Mouse (Mus musculus): ENCODE measurements around the gene Spag5.

The Spag5 gene

DNA sequence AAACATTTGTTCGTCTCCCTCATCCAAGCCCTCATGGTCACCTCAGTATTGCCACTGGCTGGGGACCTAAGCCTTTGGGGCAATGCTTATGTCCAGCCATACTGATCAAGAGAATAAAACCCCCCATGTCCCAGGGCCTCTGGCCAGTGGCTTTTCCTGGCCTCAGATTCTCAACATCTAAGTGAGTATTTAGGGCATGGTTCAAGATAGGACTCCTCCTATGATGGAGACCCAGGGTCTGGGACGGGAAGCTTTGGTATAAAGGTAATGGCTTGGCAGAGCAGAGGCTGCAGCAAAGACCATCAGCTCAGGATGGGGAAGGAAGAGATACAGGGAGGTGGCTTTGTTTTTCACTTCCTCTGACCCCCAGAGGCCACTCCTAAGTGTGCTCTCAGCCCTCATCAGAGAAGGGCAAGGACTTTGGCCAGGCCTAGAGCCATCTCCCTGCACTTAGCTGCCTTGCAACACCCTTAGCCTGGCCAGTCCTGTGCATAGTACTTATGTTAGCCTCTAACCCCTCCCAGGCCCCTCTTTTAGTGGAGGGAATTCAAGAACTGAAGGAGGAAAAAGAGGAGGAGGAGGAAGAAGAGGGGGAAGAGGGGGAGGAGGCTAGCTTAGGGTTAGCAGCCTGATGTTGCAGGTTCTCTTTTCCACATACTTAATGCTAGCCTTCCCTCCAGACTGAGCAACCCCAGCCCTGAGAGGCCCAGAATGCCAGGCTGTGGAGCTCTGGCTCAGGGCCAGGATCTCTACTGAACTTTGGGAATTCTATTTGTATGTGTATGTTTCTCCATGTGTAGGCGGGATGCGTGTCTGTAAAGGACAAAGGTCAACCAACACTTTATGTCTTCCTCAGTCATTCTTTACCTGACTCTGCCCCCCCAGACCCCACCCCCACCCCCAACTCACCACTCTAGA lies 48.4 kb downstream of the Spag5 start:
- DNase-seq (ENCODE audit: low spot score) = no peak

DNA sequence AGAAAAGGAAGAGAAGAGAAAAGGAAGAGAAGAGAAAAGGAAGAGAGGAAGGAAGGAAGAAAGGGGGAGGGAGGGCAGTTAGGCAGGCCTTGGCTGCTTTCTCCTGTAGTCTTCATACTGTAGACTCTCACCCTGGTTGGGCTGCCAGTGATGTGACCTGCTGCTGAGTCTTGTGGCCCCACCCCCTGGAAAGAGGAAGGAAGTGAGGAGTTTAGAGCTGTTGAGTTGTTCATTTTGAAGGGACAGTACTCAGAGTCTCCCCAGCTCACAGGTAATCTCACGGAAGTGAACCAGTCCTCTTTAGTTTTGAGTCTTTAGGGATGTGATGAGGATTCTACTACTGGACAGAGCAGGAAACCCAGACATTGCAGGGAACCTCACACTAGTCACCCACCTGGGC lies 51.8 kb downstream of the Spag5 start:
- DNase-seq (ENCODE audit: low spot score) = no peak

DNA sequence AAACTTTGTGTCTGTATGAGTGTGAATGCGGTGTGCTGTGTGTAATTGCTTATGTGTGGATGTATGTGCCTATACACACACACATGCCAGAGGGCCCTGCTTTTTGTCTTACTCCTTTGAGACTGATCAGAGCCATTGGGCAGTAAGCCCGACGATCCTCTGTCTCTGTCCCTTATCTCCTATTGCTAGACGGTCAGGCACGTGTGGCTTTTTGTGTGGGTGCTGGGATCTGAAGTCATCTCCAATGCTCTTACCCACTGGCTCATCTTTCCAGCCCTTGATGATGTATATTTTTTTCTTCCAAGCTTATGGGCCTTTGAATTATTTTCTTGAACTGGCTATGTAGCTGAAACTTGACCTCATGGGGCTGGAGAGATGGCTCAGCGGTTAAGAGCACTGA lies 53.6 kb downstream of the Spag5 start:
- no peak for DNase-seq (ENCODE audit: low spot score)

DNA sequence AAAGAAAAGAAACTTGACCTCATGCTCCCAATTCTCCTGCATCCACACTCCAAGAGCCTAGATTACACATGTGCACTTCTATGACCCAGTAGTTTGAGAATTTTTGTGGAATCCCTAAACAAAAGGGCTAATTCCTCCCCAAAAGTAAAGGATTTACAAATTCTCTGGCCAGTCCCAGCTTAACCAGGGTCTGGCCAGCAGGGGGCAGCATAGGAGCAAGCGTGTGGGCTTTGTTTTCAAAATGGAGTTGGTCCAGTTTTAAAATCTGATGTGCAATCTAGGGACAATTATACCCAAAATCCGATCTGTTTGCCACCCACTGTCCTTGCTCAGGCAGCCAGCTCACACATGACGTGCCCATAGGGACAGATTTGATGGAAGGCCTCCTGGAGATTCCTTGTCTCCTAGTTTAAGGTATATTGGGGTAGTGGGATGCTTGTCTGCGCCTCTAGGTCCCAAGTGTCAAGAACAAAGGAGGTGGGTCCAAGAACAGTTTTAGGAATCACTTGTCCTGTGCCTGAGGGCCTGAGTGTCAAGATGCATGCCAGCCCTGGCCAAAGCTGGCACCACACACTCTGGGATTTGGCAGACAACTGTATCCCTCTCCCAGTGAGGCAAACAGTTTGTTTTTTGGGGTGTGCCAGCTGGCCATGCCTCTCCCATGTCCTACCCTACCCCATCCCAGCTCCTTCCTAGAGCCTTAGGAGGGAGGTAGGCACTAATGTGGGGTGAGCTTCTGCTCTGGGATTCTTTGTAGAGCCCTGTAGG lies 54.3 kb downstream of the Spag5 start:
- no peak for DNase-seq (ENCODE audit: low spot score)

DNA sequence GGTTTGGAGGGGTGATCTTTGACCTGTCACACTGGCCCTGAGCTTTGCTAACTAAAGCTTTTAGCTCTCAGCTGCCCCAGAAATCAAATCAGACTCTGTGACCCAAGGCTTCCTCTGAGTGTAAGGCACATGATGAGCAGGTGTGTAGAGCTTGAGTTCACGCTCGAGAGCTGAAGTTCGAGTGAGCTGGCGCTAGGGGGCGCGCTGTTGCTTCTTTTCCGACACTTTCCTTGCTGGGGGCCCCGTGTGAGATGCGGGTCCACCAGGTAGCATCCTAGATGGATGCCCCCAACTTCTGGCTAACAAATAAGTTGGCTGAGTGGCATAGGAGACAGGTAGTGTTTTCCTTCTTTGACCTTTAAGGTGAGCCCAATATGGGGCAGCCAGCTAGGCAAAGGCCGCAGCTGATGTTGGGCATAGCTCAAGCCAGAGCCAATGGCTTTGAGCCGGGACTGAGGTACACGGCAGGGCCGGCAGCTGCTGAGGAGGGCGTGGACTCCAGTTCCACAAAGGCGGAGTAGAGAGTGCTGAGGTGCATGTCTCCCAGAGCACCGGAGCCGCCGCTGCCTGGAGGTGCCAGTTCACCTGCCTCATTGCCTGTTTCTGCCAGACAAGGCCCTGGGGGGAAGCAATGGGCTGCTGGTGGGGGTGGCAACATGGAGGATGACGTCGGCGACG lies 57.1 kb downstream of the Spag5 start:
- DNase-seq (ENCODE audit: low spot score) = no peak

DNA sequence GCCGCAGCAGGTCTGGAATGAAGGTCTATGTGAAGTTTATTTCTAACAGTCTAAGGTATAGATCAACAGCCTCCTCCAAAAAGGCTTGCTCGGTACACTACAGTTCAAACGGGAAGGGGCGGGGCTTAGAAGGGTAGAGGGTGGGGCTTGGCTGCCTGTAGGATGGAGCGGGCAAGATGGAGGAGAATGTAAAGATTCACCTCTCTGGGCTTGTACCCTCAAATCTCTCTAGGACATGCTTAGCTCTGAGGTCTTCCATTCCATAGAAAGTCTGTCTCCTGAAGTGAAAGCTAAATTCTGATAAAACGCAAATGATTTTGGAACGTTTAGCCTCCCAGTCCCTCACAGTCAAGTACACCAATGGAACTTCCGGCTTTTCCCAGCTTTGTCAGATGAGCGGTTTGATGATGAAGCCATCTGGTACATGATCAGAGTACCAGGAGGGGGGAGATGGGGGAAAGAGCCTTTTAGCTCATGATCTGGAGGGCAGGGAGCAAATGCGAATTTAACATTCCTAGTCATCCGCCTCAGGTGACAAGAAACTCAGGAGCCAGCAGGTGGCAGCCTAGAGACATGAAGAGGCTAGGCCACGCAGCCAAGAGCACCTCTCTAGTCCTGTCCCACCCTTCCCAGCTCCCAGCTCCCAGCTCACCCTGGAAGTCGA lies 58.9 kb downstream of the Spag5 start:
- DNase-seq (ENCODE audit: low spot score) = no peak

DNA sequence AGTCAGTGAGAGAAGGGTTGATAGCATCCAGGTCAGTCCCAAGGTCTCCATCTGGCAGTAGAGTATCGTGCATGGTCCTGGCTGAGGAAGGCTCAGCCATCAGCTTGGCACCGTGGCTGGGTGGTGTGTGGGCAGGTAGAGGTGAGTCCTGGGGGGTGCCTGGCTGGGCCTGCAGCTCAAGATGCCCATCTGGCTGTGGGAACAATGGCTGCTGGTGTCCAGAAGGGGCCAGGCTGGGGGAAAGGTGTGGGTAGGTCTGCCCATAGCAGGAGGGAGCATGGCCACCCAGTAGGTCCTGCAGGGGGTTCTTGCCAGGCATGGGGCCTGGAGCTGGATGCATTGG lies 59.4 kb downstream of the Spag5 start:
- no peak for DNase-seq (ENCODE audit: low spot score)

DNA sequence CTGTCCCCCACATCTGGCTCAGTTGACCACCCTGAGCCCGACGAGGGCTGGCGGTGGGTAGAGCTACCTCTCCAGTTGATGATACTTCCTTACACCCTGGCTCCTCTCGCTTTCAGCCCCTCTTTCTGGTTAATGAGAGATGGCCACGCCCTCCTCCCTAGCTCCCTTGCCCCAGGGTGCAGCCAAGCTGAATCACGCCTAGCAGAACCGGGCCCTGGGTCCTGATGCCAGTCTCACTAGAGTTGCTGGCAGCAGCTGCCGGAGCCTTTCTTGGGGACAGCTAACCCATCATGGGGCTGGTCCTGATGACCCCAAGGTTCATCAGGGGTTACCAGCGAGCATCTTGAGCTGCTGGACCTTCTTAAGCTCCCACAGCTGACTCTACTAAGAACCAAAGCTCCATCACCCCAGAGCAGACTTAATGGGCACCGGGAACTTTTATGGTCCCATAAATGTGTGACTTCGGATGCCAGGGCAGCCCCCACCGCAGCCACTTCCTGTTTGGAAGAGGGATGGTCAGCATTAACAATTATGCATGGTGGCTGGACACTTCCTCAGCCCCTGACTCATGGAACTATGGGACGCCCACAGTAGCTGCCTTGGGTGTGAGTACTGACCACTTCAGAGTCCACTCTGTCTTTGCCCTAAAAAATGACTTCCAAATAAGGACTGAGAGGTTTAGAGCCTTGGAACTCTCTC lies 62.1 kb downstream of the Spag5 start:
- DNase-seq (ENCODE audit: low spot score) = no peak

DNA sequence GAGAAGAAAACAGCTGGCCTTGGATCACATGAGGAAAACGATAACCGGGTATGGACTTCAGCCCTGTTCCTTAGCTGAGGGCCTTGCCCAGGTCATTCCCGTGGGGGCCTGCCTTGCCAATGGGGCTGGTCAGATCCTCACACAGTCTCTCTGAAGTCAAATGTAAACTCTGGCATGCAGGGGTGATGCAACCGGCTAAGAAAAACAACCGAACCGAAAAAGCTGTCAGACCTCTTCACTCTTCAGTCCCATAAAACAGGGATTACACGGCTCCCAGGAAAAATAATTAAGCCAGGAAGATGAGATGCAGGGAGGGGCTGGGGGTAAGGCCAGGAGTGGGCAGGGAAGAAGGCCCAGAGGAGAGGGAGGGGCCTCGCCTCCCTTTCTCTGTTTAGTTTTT lies 62.8 kb downstream of the Spag5 start:
- no peak for DNase-seq (ENCODE audit: low spot score)

DNA sequence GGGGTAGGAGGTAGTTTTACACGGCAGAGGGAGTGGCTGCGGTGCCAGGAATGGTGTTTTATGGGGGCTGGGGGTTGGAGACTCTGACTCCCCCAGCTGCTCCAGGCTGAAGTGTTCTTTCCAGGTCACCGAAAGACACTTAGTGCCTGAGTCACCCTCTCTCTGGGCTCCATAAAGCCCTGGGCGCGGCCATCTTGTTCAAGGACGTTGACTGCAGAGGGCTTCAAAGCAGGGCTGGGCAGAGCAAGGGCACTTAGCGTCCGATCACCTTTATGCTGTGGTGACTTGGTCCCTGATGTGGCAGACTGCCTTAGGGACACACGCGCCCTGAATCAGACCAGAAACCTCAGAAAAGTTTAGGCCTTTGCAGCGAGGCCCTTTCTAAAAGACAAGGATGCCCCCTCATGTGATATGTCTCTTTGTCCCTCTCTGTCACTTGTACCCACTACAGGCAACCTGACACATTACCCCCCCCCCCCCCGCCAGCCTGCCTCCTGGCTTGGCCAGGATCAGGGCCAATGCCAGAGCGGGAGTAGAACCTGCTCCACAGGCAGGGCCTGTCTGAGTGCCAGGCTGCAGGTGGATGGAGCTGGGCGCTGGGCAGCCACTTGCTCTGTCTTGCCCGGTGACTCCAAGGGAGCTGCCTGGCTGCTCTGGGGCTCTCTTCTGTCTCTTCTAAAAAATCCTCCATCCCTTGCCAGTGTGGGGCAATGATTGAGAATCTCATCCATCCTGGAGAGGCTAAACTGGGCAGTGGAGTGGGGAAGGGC lies 66.3 kb downstream of the Spag5 start:
- DNase-seq (ENCODE audit: low spot score) = no peak

DNA sequence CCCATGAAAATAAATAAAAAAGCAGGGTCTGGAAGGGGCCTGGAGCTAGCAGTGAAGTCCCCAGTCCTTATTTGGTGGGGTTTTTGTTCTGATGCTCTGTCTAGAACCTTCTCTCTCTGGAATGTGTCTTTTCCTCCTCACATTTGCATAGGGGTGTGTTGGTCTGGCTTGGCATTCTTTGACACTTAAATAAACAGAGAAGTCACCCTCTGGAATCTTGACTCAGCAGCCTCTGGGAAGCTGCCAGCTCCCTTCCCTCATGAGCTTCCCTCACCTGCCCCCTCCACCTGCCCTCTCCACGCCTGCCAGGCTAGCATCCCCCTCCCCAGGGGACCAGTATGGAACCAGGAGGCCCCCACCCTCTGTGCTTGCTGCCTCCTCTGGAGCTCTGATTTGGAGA lies 69.1 kb downstream of the Spag5 start:
- DNase-seq (ENCODE audit: low spot score) = no peak

DNA sequence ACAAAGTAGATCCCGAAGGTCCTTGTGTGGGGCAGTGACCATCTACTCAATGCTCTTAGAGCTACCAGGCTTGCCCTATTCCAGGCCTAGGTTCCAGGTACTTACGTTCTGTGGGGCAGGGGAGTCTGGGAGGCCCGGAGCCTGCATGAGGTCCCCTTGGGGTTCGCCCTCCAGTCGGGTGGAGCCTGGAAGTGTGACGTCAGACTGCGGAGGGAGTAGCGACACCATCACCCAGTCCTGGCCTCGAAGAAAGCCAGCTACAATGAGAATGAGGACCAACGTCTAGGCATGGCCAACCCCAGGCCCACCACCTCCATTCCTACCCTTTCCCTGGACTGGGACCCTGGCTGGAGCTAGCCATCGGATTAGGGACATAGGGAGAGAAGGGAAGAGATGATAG lies 70.4 kb downstream of the Spag5 start:
- DNase-seq (ENCODE audit: low spot score) = no peak

Measured in urinary bladder, postnatal 10 days (tissue).